Mouse (Mus musculus) thymus, postnatal 25 days (tissue): ENCODE measurements around the gene Lgals4.
A peak's percentile ranks its signal among the peaks of the same experiment; 100 is the strongest.
"Not testable (repeated sequence)": the region's sequence is repeated elsewhere in the genome, so short reads cannot be mapped to it uniquely, and the experiment has no call there.

Source experiments
- DNase-seq: peaks from one replicate; pipeline ENCODE4 v3.0.0; 2022

Gene Lgals4

DNA sequence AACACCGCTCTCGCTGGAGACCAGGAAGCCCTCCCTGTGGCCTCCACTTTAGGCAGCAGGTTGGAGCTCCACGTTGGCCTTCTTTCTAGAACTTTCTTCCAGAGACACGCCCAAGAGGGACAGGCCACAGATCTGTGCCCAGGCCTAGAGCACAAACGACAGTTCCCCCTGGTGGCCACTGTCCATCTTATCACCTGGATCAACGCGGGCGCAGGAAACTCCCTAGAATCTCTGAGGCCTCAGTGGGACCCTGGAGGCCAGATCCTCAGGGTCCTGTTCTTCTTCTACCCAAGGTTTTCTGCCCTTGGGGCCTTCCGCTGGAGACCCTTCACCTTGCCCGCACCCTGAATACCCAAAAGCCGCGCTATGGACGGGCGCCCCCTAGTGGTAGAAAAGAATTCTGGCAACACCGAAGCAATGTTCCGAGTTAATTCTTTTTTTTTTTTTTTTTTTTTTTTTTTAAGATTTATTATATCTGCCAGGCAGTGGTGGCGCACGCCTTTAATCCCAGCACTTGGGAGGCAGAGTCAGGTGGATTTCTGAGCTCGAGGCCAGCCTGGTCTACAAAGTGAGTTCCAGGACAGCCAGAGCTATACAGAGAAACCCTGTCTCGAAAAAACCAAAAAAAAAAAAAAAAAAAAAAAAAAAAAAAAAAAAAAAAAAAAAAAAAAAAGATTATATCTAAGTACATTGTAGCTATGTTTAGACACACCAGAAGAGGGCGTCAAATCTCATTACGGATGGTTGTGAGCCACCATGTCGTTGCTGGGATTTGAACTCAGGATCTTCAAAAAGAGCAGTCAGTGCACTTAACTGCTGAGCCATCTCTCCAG, 34.1 kb downstream of the Lgals4 start:
- peak; percentile 84 for DNase-seq

DNA sequence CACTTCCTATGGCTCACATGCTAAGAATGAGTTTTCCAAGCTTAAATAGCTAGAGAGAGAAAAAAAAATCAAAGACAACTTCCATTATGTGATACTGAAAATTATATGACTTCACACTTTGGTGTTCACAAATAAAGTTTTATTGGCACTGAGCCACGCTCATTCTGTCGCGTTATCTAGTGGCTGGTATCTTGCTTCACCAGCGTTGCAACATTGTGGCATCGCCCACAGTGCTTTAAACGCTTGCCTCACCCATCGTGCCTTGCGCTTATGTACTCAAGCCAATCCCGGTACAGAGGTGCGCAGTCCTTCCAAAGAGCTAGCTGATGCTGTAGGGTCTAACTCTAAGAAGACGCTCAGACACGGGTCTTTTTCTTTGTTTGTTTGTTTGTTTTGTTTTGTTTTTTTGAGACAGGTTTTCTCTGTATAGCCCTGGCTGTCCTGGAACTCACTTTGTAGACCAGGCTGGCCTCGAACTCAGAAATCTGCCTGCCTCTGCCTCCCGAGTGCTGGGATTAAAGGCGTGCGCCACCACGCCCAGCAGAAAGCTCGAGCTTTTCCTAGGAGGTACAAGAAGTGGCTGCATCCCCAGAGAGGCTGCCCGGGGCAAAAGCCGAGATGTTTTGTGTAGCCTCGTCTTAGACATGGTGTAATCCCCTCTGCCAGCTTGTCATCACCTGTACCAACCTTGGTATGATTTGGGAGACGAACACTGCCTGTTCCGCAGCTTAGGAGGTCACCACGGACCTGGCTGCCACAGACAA, 37.4 kb downstream of the Lgals4 start:
- DNase-seq: no peak

- no peak for DNase-seq
Measured at GRCm38 (mm10) chr7:28874565-28874964, 40.9 kb downstream of the Lgals4 start.

DNA sequence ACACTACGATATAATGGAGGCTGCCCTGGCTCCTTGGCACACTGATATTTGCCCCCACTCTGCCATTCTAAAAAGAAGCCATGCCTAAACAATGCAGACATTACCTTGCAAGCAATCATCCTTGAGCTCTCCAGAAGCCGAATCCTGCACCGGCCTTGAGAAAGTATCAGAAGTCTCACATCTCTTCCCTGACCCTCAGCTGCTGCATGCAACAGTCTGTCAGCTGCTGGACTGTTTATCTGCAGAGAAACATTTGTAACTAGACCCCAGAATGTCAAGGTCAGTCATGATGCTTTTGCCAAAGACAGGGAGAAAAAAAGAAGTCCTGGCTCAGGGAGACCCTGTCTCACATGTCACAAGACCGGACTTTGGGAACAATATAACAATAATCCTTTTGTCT, 42.4 kb downstream of the Lgals4 start:
- DNase-seq: no peak

DNA sequence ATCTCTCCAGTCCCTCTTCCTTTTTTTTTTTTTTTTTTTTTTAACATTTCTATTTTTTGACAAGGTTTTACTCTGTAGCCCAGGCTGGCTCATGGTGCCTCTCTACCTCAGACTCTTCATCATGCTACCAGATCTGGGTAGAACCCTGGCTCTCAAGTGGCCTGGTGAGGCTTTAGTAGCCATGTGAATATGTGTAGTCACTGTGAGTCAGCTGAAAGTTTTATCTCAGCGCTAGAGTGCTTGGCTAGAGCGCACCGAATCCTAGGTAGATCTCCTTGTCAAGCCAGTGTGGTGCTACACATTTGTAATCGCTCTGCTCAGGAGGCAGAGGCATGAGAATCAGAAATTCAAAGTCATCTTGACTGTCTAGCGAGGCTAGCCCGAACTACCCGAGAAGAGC, 43.5 kb downstream of the Lgals4 start:
- DNase-seq: no peak

DNA sequence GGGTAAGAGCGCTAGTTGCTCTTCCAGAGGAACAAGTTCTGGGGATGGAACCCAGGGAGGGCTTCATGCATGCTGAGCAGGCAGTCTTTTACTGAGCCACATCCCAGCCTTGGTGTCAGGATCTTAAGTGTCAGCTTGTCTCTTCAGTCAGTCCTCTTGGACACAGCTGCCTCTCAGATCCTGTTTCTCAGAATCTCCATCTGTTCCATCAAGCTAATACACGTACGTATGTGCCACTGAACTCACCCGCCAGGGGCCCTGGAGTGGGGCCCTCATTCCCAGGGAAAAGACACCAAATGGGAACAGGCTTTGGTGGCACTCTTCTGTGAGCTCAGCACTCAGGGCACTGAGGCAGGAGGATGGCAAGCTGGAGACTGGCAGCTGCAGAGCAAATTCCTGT, 44.2 kb downstream of the Lgals4 start:
- DNase-seq: no peak

GRCm38 (mm10) chr7:28879606-28880005, 46.0 kb downstream of the Lgals4 start:
- peak; percentile 47 for DNase-seq

DNA sequence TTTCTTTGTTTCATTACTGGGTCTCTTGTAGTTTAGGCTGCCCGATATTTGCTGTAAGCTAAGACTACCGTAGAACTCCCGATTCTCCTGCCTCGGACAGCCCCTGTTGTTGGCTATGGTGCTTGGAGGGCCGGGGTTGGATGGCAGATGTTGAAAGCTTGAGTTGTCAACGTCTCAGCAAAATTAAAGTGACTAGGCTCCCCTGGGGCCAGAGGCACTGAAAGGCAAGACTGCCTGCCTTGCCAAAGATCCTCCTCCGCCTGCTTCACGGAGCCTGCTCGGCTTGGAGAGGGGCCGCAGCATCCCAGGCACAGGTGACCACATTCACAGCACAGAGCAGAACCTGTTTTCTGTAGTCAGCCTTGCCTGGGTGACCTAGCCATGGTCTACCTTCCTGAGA, 46.9 kb downstream of the Lgals4 start:
- no peak for DNase-seq

- DNase-seq: peak; percentile 48
Measured at GRCm38 (mm10) chr7:28881199-28881598, 47.5 kb downstream of the Lgals4 start, which contains the start of gene Capn12. Gene Capn12, plus strand, starts transcription at chr7:28881422.

DNA sequence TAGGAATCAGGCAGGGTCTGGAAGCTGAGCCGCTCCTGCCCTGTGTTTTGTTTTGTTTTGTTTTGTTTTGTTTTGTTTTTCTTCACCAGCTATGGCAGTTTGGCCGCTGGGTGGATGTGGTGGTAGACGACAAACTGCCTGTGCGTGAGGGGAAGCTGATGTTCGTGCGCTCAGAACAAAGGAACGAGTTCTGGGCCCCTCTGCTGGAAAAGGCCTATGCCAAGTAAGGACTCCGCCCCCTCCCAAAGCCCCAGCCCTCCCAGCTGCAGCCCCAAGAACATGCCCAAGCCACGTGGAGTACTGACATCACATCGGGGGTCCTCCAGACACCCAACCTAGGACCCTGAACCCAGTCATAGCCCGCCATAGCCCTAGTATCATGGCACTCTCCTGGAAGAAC, 49.4 kb downstream of the Lgals4 start:
- no peak for DNase-seq

DNA sequence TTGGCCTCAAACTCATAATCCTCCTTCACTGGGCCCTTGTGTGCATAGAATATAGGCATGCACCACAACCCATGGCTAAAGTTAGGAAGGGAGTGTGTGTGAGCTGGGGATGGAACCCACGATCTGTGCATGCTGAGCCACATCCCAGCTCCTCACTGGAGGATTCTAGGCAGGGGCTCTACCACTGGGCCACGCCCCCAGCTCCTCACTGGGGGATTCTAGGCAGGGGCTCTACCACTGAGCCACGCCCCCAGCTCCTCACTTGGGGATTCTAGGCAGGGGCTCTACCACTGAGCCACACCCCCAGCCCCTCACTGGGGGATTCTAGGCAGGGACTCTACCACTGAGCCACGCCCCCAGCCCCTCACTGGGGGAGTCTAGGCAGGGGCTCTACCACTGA, 50.0 kb downstream of the Lgals4 start:
- DNase-seq: not testable (repeated sequence)

DNA sequence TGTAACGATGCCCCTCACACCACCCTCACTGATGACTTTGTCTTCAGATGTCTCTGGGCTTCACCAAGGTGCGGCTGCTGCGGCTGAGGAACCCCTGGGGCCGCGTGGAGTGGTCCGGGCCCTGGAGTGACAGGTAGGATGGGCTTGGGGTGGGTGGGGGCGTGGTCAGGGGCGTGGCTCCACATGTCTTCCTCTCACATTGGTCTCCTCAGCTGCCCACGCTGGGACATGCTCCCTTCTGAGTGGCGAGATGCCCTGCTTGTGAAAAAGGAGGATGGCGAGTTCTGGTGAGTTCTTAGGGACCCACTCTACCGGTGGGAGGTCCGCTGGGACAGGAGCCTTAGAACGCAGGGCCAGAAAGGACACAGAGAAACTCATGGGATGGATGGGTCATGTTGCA, 52.8 kb downstream of the Lgals4 start:
- no peak for DNase-seq

DNA sequence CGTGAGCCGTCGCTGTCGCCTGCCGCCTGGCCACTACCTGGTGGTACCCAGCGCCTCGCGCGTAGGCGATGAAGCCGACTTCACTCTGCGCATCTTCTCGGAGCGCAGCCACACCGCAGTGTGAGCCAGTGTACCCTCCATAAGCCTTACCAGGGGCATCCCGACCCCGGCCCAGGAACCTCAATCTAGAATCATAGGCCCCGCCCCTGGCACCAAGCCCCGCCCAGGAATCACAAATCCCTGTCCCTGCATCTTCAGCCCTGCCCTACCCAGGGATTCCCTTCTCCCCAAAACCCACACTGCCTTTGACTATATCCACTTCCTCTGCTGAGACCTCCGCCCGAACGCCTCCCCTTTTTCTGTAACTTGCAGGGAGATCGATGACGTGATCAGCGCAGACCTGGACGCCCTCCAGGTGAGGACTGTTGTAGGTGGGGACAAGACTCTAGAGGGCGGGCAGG, 55.1 kb downstream of the Lgals4 start:
- DNase-seq: no peak
